Mouse (Mus musculus) T-cell, adult 2 months (primary cell): Measurements from ENCODE around the gene Chmp1a.
"Not testable (repeated sequence)": the region's sequence is repeated elsewhere in the genome, so short reads cannot be mapped to it uniquely, and the experiment has no call there.

ENCODE experiments used
- DNase-seq: peaks from one replicate; pipeline ENCODE4 v3.0.0; 2022; ENCODE audit warnings: low spot score

Chmp1a gene

GRCm38 (mm10) chr8:123231742-123232141, 19.2 kb upstream of the Chmp1a start:
- DNase-seq, result no peak

- not testable (repeated sequence) for DNase-seq
Measured at GRCm38 (mm10) chr8:123230326-123230725, 17.8 kb upstream of the Chmp1a start.

- no peak for DNase-seq
Measured at GRCm38 (mm10) chr8:123228416-123228815, 15.9 kb upstream of the Chmp1a start.

DNA sequence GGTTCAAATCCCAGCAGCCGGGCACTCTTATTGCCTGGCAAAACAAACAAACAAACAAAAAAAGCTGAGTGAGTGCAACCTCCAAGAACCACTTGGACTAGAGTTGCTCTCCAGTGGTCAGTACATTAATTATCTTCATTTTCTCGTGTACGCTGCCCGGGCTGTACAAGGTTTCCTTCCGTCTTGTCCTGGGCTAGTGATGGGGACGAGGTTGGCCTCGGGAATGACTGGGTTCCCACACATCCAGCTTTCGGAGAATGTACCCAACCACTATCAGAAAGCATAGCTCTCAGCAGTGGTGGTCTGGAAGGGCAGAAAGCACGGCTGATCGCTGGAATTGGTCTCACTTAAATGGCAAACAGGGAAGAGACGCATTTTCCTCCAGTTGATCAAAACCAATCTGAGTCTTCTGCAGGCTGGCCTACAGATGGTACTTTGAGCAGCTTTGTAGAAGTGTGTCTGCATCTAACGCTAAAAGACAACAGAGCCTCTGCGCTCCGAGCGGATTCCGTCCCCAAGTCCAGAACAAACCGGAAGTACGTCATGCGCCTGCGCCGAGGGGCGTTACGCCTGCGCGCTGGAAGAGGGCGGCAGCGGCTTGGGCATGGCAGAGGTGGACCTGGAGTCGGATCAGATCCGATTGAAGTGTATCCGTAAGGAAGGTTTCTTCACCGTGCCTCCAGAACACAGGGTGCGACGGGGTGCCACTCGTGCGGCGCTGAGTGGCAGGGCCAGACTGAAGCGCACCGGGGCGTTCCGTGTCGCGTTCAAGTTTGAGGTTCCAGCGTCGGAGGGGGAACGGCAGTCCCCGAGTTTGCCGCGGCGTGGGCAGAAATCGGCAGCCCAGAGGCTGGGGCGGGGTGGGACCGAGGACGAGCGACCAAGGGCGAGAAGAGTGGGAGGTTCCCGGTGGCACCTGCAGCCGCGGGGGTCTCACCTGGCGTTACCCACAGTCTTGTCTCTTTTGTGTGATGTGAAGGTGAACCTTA, 12.0 kb upstream of the Chmp1a start, which contains the start of gene Cdk10:
Gene Cdk10 (plus strand): TSS at position 565 of the 989 bp plus-strand sequence.
- peak; percentile 87 for DNase-seq

- DNase-seq, result no peak
Measured at GRCm38 (mm10) chr8:123220917-123221316, 8.4 kb upstream of the Chmp1a start.

DNA sequence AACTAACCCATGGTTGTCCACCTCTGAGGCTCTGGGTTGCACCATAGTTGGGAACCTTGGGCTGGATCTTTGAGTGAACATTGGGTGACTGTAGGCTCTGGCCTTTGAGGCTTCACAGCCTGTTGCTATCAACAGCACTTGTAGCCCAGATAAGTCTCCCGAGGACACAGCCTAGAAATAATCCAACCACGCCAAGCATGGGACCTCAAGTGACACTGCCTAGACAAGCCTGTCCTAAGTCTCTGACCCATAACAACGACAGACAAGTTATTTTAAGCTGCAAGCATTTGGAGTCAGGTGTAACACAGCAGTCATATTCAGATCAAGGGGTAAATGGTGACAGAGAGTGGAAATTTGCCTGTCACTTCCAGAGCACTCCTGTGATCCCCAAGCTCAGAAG, 2.9 kb upstream of the Chmp1a start:
- no peak for DNase-seq

DNA sequence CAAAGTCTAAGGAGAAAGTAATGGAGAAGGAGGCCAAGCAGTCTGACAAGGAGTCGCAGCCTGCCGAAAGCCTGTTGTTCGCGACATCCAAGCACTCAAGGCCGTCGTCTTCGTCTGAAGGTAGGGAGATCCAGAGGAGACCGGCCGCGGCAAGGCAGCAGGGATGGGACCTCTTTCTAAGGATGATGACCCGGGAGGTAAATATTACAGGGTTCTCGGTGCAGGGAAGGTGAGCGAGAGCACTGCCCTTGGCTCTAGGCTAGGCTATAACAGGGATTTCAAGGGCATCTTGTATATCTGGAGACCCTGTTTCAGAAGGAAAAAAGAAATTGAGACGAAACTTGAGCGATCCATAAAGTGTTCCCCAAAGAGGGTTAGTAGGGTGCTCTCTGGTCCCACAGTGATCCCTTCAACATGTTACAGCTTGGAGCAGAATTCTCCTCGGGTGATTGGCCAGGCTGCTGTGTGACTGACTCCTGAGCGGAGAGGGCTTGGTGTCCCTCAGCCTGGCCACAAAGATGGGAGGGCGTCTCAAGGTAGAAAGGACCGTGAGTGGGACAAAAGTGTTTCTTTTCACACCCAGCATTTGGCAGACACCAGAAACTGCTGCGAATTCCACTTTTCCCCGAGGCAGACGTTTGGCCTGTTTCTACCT, 682 bp upstream of the Chmp1a start:
- DNase-seq, result no peak

GRCm38 (mm10) chr8:123211876-123212275, 687 bp downstream of the Chmp1a start:
- no peak for DNase-seq

GRCm38 (mm10) chr8:123203571-123203970, 9.0 kb downstream of the Chmp1a start:
- DNase-seq, result peak; percentile 53

- peak; percentile 57 for DNase-seq
Measured at GRCm38 (mm10) chr8:123202288-123202687, 10.3 kb downstream of the Chmp1a start.

DNA sequence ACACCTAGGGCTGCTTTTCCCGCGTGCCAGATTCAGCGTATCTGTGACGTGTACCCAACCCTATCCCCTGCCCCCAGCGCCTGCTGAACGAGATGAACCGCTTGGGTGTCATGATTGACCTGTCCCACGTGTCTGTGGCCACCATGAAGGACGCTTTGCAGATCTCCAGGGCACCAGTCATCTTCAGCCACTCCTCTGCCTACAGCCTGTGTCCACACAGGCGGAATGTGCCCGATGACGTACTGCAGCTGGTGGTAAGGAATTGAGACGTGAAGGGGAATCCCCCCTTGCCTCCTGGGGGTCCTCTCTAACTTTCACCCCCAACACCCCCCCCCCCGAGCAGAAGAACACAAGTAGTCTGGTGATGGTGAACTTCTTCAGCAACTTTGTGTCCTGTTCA, 12.7 kb downstream of the Chmp1a start:
- DNase-seq, result no peak

DNA sequence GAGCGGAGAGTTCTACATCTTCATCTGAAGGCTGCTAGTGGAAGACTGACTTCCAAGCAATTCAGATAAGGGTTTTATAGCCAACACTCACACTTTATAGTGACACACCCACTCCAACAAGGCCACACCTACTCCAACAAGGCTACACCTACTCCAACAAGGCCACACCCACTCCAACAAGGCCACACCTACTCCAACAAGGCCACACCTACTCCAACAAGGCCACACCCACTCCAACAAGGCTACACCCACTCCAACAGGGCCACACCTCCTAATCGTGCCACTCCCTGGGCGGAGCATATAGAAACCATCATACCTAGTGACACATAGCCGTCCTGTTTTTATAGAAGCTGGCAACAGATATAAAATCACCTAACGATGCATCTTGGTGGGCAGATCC, 15.5 kb downstream of the Chmp1a start:
- DNase-seq, result not testable (repeated sequence)

GRCm38 (mm10) chr8:123193771-123194170, 18.8 kb downstream of the Chmp1a start:
- no peak for DNase-seq

DNA sequence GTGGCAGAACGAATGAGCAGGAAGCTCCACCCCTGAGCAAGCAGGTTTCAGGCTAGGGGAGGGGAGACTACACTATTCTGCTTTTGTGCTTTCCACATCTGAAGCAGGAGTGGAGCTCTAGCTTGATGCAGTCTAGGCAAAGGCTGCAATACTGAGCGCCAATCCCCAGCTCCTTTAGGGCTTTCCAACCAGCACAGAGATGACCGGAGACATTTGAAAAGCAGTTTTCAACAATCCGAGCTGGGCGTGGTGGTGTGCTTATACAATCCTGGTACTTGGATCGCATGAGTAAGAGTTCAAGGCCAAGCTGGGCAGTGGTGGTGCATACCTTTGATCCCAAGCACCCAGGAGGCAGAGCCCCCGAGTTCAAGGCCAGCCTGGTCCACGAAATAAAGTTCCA, 20.7 kb downstream of the Chmp1a start:
- DNase-seq, result no peak

- peak; percentile 30 for DNase-seq
Measured at GRCm38 (mm10) chr8:123190678-123191077, 21.9 kb downstream of the Chmp1a start.

- DNase-seq, result no peak
Measured at GRCm38 (mm10) chr8:123188841-123189240, 23.7 kb downstream of the Chmp1a start.

DNA sequence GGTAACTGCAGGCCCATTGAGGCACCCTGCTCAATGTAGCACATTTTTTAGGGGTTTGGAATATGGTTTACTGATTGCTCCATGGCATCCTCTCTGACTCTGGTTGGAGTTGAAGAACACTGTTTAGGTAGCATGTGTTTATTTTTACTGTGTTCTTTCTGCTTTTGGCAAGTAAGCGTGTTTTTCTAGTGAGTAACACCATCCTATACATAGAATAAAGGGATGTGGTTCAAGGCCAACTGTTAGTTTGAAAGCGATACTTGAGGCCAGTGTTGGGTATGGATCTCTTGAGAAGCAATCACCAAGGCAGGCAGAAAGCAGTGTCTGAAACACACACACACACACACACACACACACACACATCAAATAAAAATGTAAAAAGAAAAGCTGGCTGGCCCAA, 24.6 kb downstream of the Chmp1a start:
- no peak for DNase-seq

DNA sequence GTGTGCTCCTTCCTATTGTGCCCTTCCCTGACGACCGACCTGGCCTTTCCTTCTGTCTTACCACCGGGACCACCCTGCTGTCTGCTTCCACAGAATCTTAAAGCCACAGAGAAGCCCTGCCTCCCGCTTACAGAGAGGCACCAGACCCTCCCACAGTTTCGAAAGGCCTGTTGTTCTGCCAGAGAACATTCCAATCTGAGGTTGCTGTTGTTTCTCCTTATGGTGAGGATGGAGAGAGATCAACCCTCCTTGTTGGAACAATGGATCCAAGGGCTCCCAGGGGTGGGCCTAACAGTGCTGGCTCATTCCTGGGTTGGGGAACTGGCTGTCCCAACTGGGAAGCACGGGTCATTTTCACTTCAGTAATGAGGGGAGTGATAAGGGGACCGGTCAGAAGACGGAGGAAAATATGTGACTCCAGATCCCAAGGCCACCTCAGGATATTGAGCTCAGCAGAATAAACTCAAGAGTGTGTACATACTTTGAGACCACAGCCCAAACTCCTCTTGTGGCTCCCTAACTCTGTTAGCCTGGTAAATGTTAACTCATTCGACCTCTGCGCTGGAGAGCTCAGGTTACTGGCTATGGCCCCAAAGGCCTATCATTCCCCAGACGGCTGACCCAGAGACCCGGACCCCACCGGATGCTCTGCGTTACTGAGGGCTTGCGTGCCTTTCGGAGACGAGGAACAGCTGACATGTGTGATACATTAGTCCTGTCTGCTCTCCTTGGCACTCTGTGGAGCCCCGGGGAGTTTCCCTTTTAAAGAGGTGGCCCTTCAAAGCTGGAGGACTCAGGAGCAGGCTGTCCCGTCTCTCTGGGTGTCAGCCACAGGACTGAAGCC, 26.8 kb downstream of the Chmp1a start, which contains the start of gene Dpep1:
Gene Dpep1 (plus strand): TSS at position 677 of the 844 bp plus-strand sequence.
- no peak for DNase-seq

DNA sequence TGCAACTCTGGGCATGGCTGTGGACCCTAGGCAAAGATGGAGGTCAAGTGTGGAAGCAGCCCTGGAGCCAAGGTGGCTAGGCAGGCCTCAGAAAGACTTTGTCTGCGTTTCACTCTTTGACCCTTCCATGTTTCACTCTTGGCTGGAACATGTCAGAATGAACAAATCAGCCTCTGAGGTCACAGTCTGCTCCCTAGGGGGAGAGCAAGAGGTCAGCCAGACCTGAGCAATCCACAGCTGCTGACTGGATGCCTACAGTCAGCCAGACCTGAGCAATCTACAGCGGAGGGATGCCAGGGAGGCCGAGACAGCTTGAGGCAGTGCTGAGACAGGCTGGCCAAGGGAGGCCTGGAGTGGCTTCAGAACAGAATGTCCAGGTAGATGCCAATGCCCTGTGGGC, 31.2 kb downstream of the Chmp1a start:
- no peak for DNase-seq

DNA sequence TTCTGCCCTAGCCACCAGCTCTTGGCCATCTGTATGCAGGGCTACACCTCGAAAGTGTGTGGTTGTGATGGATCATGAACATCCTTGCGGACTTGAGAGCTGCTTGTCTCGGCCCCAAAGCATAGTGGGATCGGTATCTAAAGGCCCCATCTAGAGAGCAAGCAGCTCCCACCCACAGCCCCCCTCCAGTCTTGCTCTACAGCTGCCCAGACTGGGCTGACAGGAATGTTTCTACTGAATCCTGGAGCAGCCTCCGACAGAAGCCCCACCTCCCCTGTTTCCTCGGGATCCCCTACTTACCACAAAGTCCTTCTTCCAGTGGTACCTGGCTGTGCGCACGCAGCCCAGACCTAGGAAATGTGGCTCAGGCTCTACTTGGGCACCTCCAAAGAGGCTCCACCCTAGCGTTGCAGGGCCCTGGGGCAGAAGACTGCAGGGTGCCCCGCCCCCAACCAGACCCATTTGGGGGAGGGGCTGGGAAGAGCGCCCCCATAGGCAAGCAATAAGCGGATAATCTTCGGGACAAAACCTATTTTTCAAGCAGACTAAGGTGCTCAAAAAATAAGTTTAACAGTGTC, 54.6 kb downstream of the Chmp1a start, which contains the start of gene Sult5a1:
Gene Sult5a1 (minus strand): TSS at position 428 of the 578 bp plus-strand sequence.
- DNase-seq, result no peak

- DNase-seq, result no peak
Measured at GRCm38 (mm10) chr8:123156070-123156773, 56.3 kb downstream of the Chmp1a start.
